Mouse (Mus musculus) telencephalon, adult 2 months (tissue): ENCODE data around the gene Epdr1.
"Not testable (repeated sequence)": the region's sequence is repeated elsewhere in the genome, so short reads cannot be mapped to it uniquely, and the experiment has no call there.

ENCODE experiments used
- DNase-seq: peaks from one replicate; pipeline ENCODE4 v3.0.0-alpha.2; 2011; ENCODE audit warnings: low read depth, low spot score

The Epdr1 gene

GRCm38 (mm10) chr13:19604916-19605315, 14.8 kb downstream of the Epdr1 start:
- DNase-seq: no peak

GRCm38 (mm10) chr13:19603719-19604118, 16.0 kb downstream of the Epdr1 start:
- DNase-seq: no peak

- no peak for DNase-seq
These were observed 17.2 kb downstream of the Epdr1 start for GRCm38 (mm10) chr13:19602531-19602930.

- DNase-seq: no peak
These were observed 20.5 kb downstream of the Epdr1 start for GRCm38 (mm10) chr13:19599242-19599641.

DNA sequence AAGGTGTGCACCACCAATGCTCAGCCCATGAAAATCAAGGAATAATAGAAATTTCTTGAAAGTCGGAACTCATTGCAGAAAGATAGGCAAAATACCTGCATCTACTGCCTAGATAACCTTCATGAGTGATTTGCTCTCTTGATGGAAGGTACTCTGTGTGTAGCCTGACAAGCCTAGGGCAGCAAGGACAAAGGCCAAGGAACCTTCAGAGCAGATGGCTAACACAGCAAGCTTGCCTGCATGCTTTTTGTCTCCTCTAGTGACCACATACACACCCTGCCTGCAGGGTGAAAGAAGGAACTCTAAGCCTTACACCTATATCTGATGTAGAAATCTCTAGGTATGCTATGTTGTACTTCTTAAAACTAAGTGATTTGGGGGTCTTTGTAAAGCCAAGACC, 24.6 kb downstream of the Epdr1 start:
- no peak for DNase-seq

- no peak for DNase-seq
These were observed 28.5 kb downstream of the Epdr1 start for GRCm38 (mm10) chr13:19590996-19591759.

- DNase-seq: no peak
These were observed 43.8 kb downstream of the Epdr1 start for GRCm38 (mm10) chr13:19575947-19576346.

GRCm38 (mm10) chr13:19574723-19575122, 45.0 kb downstream of the Epdr1 start:
- DNase-seq: not testable (repeated sequence)

DNA sequence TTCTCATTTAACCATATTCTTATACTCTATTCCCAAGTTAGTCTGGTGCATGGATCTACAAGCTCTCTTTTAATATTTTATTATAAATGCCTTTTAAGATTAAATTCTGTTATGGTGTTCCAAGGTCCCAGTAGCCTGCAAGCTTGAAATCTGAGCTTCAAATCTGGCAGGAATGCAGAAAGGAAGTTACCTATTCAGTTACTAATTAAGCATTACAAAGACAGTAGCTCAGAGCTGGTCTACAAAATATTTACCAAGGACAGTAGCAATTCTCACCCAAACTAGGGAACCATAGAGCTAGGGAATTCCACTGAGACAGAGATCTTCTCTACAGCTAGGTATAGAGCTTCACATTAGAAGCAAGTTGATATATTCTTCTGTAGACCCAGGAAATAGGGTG, 49.6 kb downstream of the Epdr1 start:
- DNase-seq: not testable (repeated sequence)

DNA sequence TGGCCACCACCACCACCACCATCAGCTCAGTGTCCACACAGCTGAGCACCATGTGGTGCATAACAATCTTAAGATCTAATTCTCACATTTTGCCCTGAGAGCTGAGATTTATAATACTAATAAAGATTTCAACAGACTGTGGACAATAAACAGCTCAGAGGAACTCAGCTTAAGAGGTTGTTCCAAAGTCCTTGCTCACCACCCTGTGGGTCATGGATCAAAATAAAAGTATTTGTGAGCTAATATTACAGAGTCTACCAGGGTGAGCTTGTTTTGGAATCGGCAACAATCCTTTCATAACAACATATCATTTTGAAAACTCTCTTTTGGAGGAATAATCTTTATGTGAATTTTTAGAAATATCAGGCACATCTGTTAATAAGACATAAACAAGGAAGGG, 57.2 kb downstream of the Epdr1 start:
- no peak for DNase-seq

DNA sequence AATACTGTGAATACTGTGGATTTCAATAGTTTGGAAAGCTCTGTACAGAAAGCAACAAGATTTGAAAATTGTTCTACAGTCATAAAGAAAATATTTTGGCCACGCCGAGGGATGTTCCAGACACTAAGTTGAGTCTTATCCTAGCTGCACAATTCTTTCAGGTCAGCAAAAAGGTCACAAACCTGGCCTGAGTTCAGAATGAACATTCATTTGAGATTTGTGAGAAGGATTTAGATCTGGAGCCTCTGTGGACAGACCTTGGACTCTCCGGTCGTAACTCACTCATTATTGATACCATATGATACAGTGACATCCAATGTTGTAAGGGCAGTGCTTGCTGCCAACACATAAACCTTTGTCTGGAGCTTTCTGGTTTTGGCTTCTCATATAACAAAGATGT, 64.3 kb downstream of the Epdr1 start:
- no peak for DNase-seq
